Mouse (Mus musculus) c-Kit-positive CD71-negative TER-119-negative erythroid progenitor cells, embryonic 14.5 days (primary cell): Measurements from ENCODE around the gene Rfng.
A peak's percentile ranks its signal among the peaks of the same experiment; 100 is the strongest.
"Not testable (repeated sequence)": the region's sequence is repeated elsewhere in the genome, so short reads cannot be mapped to it uniquely, and the experiment has no call there.

Experiments
- DNase-seq: peaks from one replicate; pipeline ENCODE4 v3.0.0-alpha.2; 2013; ENCODE audit warnings: low read depth

The Rfng gene

DNA sequence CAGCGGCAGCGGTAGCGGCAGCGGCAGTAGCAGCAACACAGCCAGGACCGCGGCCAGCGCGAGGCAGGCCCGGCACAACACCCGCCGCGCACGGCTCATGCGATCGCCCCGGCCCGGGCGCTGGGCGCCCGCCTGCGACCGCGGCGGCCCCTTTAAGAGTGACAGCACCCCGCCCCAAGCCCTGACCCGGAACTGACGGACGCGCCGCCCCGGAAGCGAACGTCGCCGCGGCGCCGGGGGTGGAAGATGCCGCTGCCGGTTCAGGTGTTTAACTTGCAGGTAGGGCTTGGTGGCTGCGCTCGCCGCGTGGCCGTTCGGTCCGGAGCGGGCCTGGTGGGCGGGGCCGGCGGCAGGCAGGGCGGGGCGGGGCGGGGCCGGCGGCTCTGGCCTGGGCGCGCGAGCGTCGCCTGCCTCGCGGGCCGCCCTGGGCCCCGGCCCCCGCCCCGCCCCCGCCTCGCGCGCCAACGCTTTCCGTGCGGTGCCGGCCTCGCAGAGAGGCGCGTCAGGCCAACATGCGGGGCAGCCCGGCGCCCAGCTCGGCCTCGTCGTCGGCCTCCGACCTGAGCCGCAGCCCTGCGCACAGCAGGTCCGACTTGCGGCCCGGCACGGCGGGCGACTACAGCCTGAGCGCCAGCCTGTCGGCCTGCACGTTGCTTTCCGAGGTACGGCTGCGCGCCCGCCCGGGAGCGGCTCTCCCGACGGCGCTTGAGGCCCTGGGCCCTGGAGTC, at the start of gene Rfng, which contains the start of gene Gps1:
Gene Rfng (minus strand): TSS at position 144 of the 728 bp plus-strand sequence.
Gene Gps1 (plus strand): TSS at position 209 of the 728 bp plus-strand sequence.
- DNase-seq, result no peak

DNA sequence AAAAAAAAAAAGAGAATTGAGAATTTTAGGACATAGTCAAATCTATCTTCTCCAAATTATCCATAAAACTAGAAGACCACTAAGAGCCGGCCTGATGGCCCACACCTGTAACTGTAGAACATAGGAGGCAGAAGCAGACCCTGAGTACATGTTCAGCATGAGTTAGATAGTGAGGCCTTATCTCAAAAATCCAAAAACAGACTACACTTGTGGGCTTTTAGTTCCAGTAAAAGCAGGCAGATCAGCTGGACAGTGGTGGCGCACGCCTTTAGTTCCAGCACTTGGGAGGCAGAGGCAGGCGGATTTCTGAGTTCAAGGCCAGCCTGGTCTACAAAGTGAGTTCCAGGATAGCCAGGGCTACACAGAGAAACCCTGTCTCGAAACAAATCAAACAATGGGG, 49.0 kb upstream of the Rfng start:
- not testable (repeated sequence) for DNase-seq

DNA sequence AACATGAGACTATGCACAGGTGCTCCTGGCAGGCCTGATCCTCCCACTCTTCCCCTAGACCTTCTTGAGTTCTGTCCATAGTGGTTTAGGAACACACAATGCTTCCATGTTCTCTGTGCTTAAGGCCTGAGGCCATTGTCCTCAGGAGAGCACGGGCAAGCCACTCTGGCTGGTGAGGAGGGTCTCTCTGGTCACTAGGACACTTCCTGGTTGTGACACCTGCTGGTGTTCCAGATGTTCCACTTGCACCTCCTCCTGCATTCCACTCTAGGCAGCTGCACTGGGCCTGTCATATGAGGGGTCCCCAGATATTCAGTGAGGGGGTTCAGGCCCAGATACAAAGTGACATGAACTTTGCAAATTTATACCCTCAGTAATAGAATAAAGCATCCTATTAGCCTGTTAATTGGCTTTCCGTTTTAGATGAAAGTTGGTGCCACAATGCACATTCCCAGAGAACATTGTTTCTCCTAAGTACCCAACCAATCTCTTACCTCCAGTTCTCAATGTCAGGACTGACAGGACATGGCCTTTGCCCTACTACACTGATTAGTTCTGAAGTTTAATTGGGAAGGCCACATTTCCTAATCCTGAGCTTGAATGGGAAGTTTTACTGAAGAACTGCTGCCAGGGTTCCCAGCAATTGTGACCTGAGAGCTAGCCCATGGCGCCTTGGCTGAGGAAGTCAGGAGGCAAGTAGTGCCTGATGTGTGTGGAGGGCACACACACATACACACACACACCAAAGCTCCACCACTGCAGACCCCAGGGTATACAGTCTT, 47.8 kb upstream of the Rfng start:
- no peak for DNase-seq

DNA sequence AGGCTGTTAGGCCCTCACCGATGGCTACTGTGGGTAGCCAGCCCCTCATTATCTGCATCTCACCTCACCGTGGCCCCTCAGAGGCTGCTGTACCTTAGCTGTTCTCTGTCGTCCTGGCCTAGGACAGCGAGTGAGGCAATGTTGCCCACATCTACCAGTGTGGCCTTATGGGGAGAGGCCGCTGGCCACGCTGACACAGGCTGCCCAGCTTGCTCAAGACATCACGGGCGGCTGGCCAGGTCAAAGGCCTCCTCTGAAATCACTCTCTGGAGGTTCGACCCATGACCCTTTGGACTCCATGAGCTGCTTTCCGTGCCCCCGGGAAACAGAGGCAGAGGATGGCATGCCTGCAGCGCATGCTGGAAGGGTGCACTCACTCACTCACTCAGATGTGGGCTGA, 46.7 kb upstream of the Rfng start:
- DNase-seq, result no peak

DNA sequence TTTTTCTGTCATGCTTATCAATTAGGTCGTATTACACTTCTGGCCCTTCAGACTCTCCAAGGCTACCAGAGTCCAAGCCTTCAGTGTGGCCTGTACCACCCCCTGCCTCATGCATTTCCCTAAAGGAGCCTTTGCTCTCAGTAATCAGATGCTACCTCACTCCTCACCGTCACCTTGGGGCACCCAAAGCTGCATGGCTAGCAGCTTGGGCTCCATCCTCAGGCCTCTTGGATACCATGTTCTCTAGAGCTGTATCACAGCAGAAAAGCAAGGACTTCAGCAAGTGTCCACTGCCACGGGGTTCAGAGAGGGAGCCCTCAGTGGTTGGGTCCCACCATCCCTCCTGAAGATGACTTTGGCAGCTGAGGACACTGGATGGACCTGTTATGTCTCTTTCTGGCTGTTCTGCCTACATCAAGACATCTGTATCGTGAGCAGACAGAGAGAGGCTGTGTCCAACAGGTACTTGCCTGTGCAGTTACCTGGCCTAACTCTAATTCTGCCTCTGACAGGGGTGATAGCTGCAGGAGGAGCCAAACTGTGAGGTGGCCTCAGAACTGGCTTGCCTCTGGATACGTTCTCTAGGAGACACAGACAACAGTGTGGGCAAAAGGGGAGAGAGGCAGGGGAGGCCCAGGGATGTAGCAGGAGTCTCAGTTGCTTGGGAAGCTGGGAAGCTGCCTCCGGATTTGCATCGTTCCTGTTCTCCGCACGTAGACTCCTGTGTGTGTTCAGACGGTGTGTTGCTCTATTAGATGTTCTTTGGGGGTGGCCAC, 45.9 kb upstream of the Rfng start:
- DNase-seq, result no peak

DNA sequence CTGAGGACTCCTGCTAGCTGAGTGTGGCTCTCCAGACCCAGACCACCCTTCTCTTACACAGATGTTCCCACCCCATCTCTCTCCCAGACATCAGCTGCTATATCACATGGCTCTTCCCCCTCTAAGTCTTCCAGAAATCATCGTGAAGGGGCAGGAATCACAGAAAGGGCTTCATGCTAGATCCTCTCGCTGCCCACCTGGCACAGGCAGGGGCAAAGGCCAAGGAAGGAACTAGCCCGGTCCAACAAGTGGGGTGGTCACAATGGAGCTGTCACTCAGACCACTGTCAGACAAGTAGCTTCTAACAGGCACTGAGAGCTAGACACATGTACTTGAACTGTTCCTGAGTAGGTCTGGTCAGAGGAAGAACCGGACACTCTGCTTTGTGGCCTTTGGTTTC, 44.4 kb upstream of the Rfng start:
- DNase-seq, result no peak

DNA sequence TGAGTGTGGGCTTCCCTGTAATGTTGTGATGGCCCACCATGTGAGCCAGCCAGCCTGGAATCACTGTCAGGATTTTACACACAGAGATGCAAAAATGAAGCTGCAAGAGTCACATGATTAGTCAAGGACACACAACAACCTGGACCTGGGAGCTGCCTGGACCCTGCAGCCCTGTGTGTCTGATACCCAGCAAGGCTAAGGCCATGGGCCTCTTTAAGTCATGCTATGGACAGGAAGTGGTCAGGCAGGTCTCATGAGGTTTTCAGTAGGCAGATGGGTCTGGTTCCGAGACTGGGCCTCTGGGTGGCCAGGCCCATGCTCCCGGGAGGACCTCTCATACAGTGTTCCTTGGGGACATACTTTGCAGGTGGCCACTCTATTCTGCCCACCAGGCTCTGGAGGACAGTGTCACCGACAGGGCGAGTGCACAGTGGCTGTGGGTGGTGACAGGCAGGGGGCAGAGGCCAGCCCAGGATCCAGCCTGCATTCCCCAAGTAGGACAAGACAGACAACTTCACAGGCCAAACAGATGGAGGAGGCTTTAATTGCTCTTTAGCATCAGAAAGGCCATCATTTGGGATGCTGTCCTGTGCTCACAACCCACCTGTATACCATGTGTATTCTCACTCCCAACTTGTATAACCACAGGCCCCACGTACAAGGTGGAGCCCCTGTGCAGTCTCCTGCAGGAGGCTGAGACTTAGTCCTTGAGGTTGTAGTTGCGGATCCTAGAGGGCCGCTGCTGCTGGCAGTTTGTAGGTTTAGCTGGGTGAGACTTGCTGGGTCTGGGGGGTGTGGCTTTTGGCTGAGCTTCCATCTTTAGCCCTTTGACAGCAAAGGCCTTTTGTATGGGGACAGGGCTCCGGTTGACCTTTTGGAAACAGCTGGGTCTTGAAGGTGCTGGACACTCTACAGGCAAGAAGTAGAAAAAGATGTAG, 42.3 kb upstream of the Rfng start:
- no peak for DNase-seq

DNA sequence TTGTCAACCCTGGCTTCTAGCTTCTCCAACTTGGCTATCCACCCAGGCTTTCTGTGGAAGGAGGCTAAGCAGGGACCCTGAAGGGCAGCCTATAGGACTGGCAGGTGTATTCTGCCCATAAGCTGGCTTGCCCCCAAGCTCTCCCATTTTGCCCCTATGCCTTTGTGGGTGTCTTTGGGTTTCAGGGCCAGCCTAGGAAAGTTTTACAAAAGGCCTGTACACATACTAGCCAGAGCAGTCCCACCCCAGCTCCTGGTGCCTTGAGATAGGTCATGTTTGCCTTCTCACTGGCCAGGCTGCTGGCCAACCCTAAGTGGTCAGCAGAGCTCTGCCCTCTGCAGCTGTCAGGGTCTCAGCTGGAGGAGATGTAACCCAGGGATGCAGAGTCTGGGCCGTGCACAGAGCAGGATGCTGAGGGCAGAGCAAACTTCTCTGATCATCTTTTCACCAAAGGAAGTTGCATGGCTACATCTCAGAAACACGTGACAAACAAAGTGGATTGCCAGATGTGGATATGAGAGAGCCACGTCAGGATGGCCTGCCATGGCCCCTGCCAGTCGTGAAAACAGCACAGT, 41.4 kb upstream of the Rfng start:
- no peak for DNase-seq

DNA sequence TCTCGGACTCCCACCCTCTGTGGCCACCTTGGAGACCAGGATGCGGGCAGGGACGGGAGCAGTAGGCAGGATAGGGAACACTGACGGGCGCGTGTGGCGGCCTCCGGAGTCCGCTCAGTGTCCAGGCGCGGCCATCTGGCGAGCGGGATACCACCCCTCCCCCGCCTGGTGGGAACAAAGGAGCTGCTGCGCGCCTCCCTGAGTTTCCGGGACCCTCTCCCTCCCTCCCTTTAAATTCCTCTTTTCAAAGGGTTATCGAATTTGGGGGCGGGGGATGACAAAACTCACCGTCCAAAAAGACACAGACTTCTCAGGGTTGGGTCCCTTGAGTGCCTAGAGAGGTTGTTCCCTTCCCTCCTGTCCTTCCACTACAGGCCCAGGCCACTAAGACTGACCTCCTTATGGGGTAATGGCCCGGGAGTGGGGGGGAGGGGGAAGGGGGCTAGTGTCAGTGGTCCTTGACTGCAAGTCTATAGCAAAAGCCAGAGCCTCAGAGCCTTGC, 40.8 kb upstream of the Rfng start:
- no peak for DNase-seq

DNA sequence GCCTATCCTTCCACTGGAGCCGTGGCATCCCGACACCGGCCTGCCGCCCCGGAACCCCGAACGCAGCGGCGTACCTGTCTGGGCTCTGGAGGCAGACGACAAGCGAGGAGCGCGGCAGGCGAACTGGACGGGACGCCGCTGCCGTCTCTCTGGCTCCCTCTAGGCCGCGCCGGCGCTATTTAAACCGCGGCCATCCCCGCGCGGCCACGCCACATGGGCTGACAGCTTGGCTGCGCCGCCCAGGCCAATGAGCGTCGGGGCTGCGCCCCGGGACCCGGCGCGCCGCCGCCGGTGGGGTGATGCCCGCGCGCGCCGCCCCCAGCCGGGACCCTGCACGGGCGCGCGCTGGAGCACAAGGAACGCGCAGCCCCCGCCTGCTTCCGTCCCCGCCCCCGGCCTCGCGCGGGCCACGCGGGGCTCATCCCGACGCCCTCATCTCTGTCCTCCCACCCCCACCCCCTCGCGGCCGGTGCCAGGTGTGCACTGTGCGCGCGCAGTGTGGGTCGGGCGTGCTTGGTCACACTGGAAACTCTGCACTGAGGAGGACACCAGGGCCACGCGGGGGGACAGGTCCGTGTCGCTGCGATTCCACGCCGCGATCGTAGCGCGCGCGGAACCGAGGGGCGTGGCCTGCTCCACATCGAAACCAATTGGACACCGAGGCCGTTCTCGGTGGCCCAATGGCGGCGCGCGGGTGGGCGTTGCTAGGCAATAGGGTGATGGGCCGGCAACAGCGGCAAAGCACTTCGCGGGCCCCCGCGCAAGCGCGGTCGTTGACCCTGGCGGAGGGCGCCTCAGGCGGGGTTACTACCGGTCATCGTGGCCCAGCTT, 40.2 kb upstream of the Rfng start, which contains the start of gene Fasn:
Gene Fasn (minus strand): TSS at position 592 of the 831 bp plus-strand sequence.
- DNase-seq, result peak; percentile 84

DNA sequence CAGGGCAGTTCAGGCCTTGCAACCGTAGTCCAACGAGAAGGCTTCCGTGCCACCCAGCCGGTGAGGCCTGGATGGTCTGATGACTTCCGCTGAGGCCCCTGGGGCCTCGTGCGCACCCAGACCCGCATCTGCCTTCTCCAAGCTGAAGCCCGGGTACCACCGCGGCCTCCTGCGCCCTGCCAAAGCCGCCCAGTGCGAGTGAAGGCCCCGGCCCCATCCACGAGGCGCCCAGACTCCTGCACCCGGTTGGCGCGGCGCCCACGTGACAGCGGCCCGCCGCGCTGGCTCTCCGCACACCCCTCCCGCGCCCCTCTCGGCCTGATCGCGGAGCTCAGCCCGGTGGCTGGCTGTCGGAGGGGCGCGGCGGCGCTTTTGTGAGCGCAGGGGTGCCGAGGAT, 39.5 kb upstream of the Rfng start:
- peak; percentile 32 for DNase-seq

DNA sequence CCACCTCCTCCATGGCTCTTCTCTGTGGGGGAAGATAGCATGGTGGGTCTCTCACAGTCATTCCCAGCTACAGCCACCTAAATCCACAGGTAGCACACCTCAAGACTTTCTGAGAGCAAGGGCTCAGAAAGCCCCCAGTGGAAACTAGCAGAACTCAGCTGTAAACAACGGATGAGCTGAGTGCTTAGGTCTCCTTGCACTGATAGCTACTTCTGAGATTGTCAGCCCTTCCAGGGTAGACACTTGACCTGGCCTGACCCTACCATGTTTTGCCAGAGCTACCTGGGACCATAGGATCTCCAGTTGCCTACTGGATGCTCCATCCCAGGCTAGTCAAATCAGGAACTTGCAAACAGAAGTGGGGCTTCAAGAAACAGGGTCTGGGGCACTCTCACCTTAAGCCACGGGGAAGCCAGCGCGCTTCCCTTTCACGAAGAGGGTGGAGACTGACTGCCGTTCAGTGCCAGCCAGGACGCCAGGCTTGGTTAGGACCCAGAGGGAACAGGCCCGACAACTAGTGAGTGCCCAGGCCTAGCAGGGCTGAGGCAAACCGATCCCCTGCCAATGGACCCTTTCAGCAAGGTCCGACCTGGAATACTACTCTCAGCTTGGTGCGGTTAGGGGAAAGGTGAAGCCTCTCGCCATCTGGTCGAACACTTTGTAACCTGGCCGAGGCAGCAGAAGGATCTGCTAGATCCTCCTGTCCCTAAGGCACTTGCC, 39.0 kb upstream of the Rfng start:
- no peak for DNase-seq

DNA sequence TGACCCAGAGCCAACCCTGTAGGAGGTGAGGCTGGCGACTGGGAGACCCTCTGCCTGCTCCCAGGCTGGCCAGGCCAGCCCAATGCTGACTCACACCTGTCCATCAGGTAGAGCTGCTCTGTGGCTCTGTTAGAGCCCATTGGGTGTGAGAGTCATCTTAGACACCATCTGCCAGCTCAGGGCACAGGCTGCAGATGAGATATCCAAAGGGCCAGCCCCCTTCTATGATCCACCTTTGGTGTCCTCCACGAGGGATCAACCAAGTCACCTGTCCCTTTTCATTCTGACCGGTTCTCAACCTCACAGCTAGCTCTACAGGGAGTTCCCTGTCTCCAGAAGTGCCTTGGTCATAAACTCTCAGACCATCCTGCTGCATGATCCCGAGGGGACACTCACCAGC, 38.3 kb upstream of the Rfng start:
- no peak for DNase-seq

DNA sequence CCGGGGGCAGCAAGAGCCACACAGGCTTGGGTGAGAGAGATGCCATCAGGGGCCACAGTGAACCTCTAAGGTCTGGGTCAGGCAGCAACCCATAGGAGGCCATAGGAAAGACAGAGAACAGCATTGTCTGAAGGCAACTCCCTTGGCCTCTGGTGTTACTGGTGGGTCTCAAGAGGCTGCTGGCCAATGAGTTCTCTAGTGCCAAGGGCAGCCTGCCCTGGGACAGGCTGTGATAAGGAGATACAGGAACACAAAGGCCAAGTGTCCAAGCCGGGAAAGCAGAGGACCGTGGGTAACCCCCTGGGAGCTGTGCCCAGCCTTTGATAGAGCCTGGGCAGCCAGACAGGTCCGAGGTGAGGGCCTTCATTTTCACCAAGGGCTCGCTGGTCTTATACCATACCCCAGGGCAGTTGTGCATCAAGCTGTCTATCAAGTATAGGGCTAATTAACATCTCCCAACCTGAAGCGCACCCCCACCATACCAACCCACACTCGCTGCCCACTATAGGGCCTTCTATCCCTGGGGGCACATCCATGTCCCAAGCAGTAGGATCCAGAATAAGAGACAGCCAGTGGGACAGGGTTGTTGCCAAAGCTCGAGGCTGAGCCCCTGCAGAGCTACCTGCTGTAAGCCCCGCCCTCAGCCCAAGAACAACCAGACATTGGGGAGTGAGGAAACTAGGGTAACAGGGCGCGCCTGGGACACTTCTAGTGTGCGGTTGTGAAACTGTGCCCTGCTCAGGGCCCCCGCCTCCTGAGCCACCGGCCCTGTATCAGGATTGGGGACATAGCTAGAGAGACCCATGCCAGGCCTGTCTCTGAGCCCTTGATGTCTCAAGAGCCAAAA, 37.3 kb upstream of the Rfng start:
- DNase-seq, result no peak

DNA sequence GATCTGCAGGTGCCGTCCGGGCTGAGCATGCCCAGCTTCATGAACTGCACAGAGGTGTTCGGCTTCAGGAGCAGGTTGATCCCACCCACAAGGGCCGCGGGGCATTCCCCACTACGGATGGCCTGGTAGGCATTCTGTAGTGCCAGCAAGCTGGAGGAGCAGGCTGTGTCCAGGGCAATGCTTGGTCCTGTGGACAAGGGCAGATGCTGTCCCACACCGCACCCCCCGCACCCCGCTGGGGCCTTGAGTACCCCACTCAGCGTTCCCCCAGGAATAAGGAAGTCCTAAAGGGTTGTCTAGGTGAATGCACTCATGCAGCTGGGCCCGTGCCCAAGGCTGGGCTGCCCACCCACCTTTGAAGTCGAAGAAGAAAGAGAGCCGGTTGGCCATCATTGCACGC, 36.5 kb upstream of the Rfng start:
- DNase-seq, result no peak

DNA sequence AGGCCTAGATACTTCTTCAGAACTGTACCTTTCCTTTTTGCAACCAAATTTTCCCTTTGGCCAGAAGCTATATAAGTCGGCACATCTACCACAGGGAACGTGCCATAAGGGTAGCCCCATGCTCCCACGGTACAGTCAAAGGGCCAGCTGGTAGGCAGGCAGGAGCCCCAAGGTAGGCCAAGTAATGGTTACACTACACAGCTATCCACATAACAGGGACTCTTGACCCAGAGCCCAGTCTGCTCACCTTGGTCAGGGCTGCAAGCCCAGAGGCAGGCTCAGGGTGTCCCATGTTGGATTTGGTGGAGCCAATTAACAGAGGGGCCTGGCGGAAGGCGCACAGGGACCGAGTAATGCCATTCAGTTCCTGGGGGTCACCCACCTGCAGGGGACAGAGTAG, 35.5 kb upstream of the Rfng start:
- DNase-seq, result no peak

DNA sequence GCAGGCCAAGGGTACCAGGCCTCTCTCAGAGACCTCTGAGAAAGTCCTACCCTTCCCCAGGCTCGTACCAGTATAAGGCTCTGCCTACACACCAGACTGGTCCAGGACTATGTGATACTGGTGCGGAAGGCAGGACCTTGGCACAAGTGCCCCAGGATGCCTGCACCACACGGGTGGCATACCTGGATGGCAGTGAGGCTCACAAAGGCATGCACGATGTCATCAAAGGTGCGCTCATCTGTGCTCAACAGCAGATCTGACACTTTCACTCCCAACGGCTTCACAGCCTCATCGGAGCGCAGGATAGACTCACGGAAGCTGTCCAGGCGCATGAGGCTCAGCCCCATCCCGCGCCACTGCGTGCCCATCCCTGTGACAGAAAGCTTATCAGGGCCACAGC, 34.2 kb upstream of the Rfng start:
- DNase-seq, result no peak

DNA sequence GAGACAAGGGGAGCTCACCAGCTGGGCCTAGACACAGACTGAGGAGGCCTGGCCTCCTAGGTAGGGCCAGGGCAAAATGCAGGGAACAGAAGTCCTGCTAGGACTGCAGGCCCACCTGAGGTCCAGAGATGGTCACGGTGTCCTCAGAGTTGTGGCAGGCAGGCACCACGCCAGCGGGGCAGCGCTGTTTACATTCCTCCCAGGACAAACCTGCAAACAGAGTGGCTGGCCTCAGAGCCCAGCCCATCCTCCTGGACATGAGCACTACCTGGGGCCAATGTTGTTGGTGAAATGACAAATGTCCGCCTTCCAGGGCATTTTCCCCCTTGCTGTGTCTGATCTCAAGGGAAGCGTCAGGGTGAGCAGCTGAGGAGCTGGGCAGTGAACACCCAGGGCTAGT, 33.4 kb upstream of the Rfng start:
- no peak for DNase-seq
